Comparison of ENCODE assay signal across 8 mouse cellular contexts in the genomic region with DNA sequence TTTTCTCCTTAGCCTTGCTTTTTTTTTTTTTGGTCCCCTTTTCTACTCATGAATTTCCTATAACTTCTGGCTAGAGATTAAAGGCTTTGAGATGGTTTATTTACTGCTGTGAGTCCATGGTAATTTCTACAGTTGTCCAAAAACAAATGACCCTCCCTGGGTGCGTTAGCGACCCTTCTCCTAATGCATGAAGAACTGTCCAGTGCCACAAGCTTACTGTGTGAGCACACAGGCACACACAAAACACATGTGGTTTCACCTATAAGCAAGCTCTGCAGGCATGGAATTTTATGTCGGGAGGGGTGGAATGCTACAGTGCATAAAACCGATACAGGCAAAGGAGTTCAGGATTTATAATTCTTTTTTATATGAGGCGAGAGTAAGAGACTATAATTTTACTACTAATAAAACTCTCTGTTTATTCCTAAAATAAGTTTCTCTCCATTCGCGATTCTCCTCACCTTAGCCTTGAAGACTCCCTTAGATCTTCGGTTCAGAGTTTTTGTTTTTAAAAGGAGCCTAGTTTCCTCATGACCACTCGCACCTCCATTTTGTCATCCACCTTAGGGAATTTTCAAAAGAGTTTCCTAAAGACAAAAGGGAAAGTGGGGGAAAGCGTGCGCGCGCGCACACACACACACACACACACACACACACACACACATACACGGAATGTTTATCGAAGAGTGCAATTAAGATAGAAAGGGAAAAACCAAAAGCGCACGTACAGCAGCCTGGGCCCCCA. TPM values are rescaled to one million over a fixed set of nuclear protein-coding genes. Genes with fewer than 3 reads are reported as not detected.
DNase-seq lines count a peak whose midpoint lies in the region; ATAC-seq and TF ChIP-seq lines count a peak whose summit lies in the region.

No protein-coding gene starts in this region.

- DNase-seq in embryo, embryonic 10.5 days (ENCODE audit: low spot score): peak; percentile 41
- DNase-seq in embryo, embryonic 11 days: no peak
- peak; percentile 28 for DNase-seq in retina, embryonic 14.5 days (ENCODE audit: low spot score)
- no peak for DNase-seq in retina, postnatal 1 day
- no peak for DNase-seq in liver, embryonic 14.5 days (ENCODE audit: low read depth in 3 of 3, low spot score in 3 of 3)
- DNase-seq in spleen, postnatal 10 days (ENCODE audit: low spot score in 2 of 2): no peak
- DNase-seq in spleen, postnatal 36 days (ENCODE audit: low spot score in 2 of 2): no peak
- DNase-seq in cerebellum, postnatal 14 days: no peak

- H3K9me3 ChIP-seq in liver, embryonic 14.5 days (ENCODE audit: control insufficient read depth, low read length): no peaks in the 10 kb centered on the region

- no peak for ATAC-seq in liver, embryonic 14.5 days (ENCODE audit: insufficient read depth)

- H3K27me3 ChIP-seq in liver, embryonic 14.5 days (ENCODE audit: control insufficient read depth, insufficient read depth, low read length): peaks cover 72% of the 10 kb centered on the region

- TF ChIP-seq EP300 in liver, embryonic 14.5 days (IDR thresholded peaks at IDR 0.05; ENCODE audit: low read depth): no peak

- H3K4me1 ChIP-seq in liver, embryonic 14.5 days (replicated peaks; ENCODE audit: control insufficient read depth in 2 of 2, insufficient read depth in 2 of 2, low read length in 1 of 2): peaks cover 4 to 12% of the 10 kb centered on the region in 2 experiments; a peak in 3 of 4 replicates

- peak overlapping the region; percentile 20 for H3K4me2 ChIP-seq in liver, embryonic 14.5 days (ENCODE audit: low read depth)

- no peak for TF ChIP-seq CTCF in liver, embryonic 14.5 days (IDR thresholded peaks at IDR 0.05; ENCODE audit: low read depth)

- 4% methylated on average over 18 of the region's 18 CpGs for WGBS in liver, embryonic 14.5 days (ENCODE audit: insufficient replicate concordance)

- H3K4me3 ChIP-seq in liver, embryonic 14.5 days (ENCODE audit: insufficient read depth in 1 of 2, low read depth in 2 of 2, low read length in 2 of 2): 0 out of 4 replicates have a peak overlapping the region, but pooled peaks of 1 of the 2 experiments have one; percentile 4

- no peak overlapping the region for H3K9ac ChIP-seq in liver, embryonic 14.5 days (replicated peaks)

- H3K27ac ChIP-seq in liver, embryonic 14.5 days: no peak overlapping the region

- no peaks in the 10 kb centered on the region for H3K36me3 ChIP-seq in liver, embryonic 14.5 days (replicated peaks; ENCODE audit: control insufficient read depth, insufficient read depth, low read depth)

RNA-seq across cellular contexts. Expression of a gene that starts 12.5 kb away (rescaled TPM):
- polyA plus RNA-seq in liver, embryonic 14.5 days (2012; rRNA removed): not detected in 2 replicates
- not detected in 2 replicates for polyA plus RNA-seq in liver, embryonic 14.5 days (2014; fragmentation: Nextera tagmentation; extraction: Ambion mirVana)

RNA-seq across cellular contexts. Expression of a gene that starts 27.4 kb away (rescaled TPM):
- polyA plus RNA-seq in liver, embryonic 14.5 days (2012; rRNA removed): not detected in 2 replicates
- not detected in 2 replicates for polyA plus RNA-seq in liver, embryonic 14.5 days (2014; fragmentation: Nextera tagmentation; extraction: Ambion mirVana)

RNA-seq across cellular contexts. Expression of a gene that starts 48.8 kb away (rescaled TPM):
- polyA plus RNA-seq in liver, embryonic 14.5 days (2012; rRNA removed): not detected in 2 replicates
- not detected in 2 replicates for polyA plus RNA-seq in liver, embryonic 14.5 days (2014; fragmentation: Nextera tagmentation; extraction: Ambion mirVana)

RNA-seq across cellular contexts. Expression of a gene that starts 49.2 kb away (rescaled TPM):
- 9.1 and 9.9 TPM in 2 replicates for polyA plus RNA-seq in liver, embryonic 14.5 days (2012; rRNA removed)
- 9.0 and 10.7 TPM in 2 replicates for polyA plus RNA-seq in liver, embryonic 14.5 days (2014; fragmentation: Nextera tagmentation; extraction: Ambion mirVana)

Comparison
In these comparisons a context has a peak if more than half of its experiments do, and no peak if none do; other contexts are left out.
1. DNase-seq: peak in embryo, embryonic 10.5 days (single experiment) and retina, embryonic 14.5 days (single experiment); none in embryo, embryonic 11 days (single experiment), retina, postnatal 1 day (single experiment), liver, embryonic 14.5 days (0 of 3), spleen, postnatal 10 days (0 of 2), spleen, postnatal 36 days (0 of 2) and cerebellum, postnatal 14 days (0 of 2).